Mouse (Mus musculus) midbrain, embryonic 14.5 days (tissue): ENCODE data around the gene Ace3. TPM values are rescaled to one million over a fixed set of nuclear protein-coding genes. Genes with fewer than 3 reads are reported as not detected.

ENCODE experiments used
- polyA plus RNA-seq: library from polyadenylated mRNA; unstranded; fragments of >200 nt; fragmentation: Nextera tagmentation; extraction: Ambion mirVana; gene quantifications from 2 replicates; pipeline ENCODE4 v1.2.1, GENCODE M21; 2014

Gene Ace3
- polyA plus RNA-seq, 1 experiment from 2014 or later, result 0.09 TPM

Other genes starting within 250 kb of the Ace3 start
- gene Cyb561, start 41.3 kb upstream of the Ace3 start, polyA plus RNA-seq, result 45.7 and 52.9 TPM in 2 replicates
- gene Ace, start 26.7 kb upstream of the Ace3 start, polyA plus RNA-seq, result 2.9 and 3.6 TPM in 2 replicates
- gene Kcnh6, start 13.4 kb downstream of the Ace3 start, polyA plus RNA-seq, result 1.00 and 1.8 TPM in 2 replicates
- gene Dcaf7, start 42.2 kb downstream of the Ace3 start, polyA plus RNA-seq, result 103 and 153 TPM in 2 replicates
- gene Taco1, start 71.4 kb downstream of the Ace3 start, polyA plus RNA-seq, result 5.6 and 6.1 TPM in 2 replicates
- gene Map3k3, start 89.9 kb downstream of the Ace3 start, polyA plus RNA-seq, result 12.4 and 15.2 TPM in 2 replicates
- gene Gm10840, start 166.2 kb downstream of the Ace3 start, polyA plus RNA-seq, result not detected in 2 replicates
- gene Limd2, start 166.2 kb downstream of the Ace3 start, polyA plus RNA-seq, result 161 and 171 TPM in 2 replicates
- gene Strada, start 207.5 kb downstream of the Ace3 start, polyA plus RNA-seq, result 30.0 and 30.5 TPM in 2 replicates
- gene Ccdc47, start 221.7 kb downstream of the Ace3 start, polyA plus RNA-seq, result 48.7 and 87.5 TPM in 2 replicates
- gene Ddx42, start 222.3 kb downstream of the Ace3 start, polyA plus RNA-seq, result 56.3 and 88.3 TPM in 2 replicates